Mouse (Mus musculus) thymus, postnatal 25 days (tissue): Measurements from ENCODE around the gene Spata18.

ENCODE experiments used
- DNase-seq: peaks from one replicate; pipeline ENCODE4 v3.0.0; 2022

Gene Spata18

GRCm38 (mm10) chr5:73721682-73722282, 70.6 kb downstream of the Spata18 start:
- DNase-seq = no peak

GRCm38 (mm10) chr5:73725981-73726380, 74.8 kb downstream of the Spata18 start:
- DNase-seq = no peak

GRCm38 (mm10) chr5:73728651-73729050, 77.5 kb downstream of the Spata18 start:
- DNase-seq = no peak
